Mouse (Mus musculus): ENCODE data around the gene Itih2.

DNA sequence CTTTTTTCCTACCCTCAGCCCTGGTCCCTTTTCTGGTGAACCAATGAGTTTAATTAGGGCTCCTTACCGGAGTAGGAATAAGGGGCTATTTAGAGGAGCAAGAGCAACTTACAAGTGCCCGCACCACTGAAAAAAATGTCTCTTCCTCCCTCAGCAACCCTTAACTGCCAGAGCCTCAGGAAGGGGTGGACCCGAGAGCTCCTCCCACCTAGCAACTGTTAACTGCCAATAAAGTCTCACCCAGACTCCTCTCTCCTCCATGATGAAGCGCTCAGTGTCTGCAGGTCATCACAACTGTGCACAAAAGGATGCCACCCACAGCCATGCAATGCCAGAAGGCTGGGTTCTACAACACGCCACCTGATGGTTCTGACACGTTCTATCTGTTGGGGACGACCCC is 59.4 kb downstream of the Itih2 start:
- TF ChIP-seq CTCF (IDR thresholded peaks at IDR 0.05; ENCODE audit: low read depth, low read length) (no peak), POLR2A (IDR thresholded peaks at IDR 0.05; ENCODE audit: extremely low read depth, insufficient read depth, low read length) (no peak)
